Mouse (Mus musculus): ENCODE data around the gene Alg9. TPM values are rescaled to one million over a fixed set of nuclear protein-coding genes. Genes with fewer than 3 reads are reported as not detected.
"Not testable (repeated sequence)": the region's sequence is repeated elsewhere in the genome, so short reads cannot be mapped to it uniquely, and the experiment has no call there.

The Alg9 gene
- total RNA-seq, 2 experiments from 2014 or later: 29.0 to 31.1 TPM

GRCm38 (mm10) chr9:50809146-50809545, 34.3 kb downstream of the Alg9 start:
- TF ChIP-seq CTCF (conservative IDR thresholded peaks at IDR 0.05): no peak
- Histone ChIP-seq H3K4me3 (no peak overlapping the region), H3K27ac (no peak overlapping the region)
- DNase-seq (ENCODE audit: low spot score in 2 of 2): no peak

- no peak overlapping the region for H3K27ac ChIP-seq
- TF ChIP-seq CTCF (conservative IDR thresholded peaks at IDR 0.05): no peak
- no peak overlapping the region for H3K4me3 ChIP-seq
- DNase-seq (ENCODE audit: low spot score in 2 of 2): no peak
Observed at GRCm38 (mm10) chr9:50811187-50811586, 36.4 kb downstream of the Alg9 start.

- TF ChIP-seq CTCF (conservative IDR thresholded peaks at IDR 0.05): no peak
Observed at GRCm38 (mm10) chr9:50811746-50812145, 36.9 kb downstream of the Alg9 start.

GRCm38 (mm10) chr9:50813796-50814195, 39.0 kb downstream of the Alg9 start:
- no peak overlapping the region for H3K27ac ChIP-seq
- DNase-seq (ENCODE audit: low spot score in 2 of 2): no peak
- TF ChIP-seq CTCF (conservative IDR thresholded peaks at IDR 0.05): no peak
- no peak overlapping the region for H3K4me3 ChIP-seq

More at GRCm38 (mm10) chr9:50811746-50812145, 36.9 kb downstream of the Alg9 start:
- H3K27ac ChIP-seq: no peak overlapping the region
- H3K4me3 ChIP-seq: no peak overlapping the region
- no peak for DNase-seq (ENCODE audit: low spot score in 2 of 2)

GRCm38 (mm10) chr9:50815666-50816065, 40.8 kb downstream of the Alg9 start:
- DNase-seq (ENCODE audit: low spot score in 2 of 2): no peak
- no peak overlapping the region for H3K27ac ChIP-seq
- H3K4me3 ChIP-seq: no peak overlapping the region
- TF ChIP-seq CTCF (conservative IDR thresholded peaks at IDR 0.05): no peak

GRCm38 (mm10) chr9:50816512-50816911, 41.7 kb downstream of the Alg9 start:
- TF ChIP-seq CTCF (conservative IDR thresholded peaks at IDR 0.05): no peak
- Histone ChIP-seq H3K4me3 (no peak overlapping the region), H3K27ac (no peak overlapping the region)
- no peak for DNase-seq (ENCODE audit: low spot score in 2 of 2)

GRCm38 (mm10) chr9:50818050-50818449, 43.2 kb downstream of the Alg9 start:
- no peak overlapping the region for H3K27ac ChIP-seq
- H3K4me3 ChIP-seq: no peak overlapping the region
- TF ChIP-seq CTCF (conservative IDR thresholded peaks at IDR 0.05): no peak
- no peak for DNase-seq (ENCODE audit: low spot score in 2 of 2)

- Histone ChIP-seq H3K27ac (peak overlapping the region; percentile 69; the same call in 1 of the 2 replicates), H3K4me3 (no peak overlapping the region)
- TF ChIP-seq CTCF (conservative IDR thresholded peaks at IDR 0.05): no peak
- DNase-seq (ENCODE audit: low spot score in 2 of 2): peak in 1 of 2 experiments; percentile 31
Observed at GRCm38 (mm10) chr9:50819716-50820115, 44.9 kb downstream of the Alg9 start.

- TF ChIP-seq CTCF (conservative IDR thresholded peaks at IDR 0.05): no peak
- H3K27ac ChIP-seq: no peak overlapping the region
- no peak for DNase-seq (ENCODE audit: low spot score in 2 of 2)
- H3K4me3 ChIP-seq: no peak overlapping the region
Observed at GRCm38 (mm10) chr9:50821651-50822050, 46.8 kb downstream of the Alg9 start.

GRCm38 (mm10) chr9:50822216-50822615, 47.4 kb downstream of the Alg9 start:
- Histone ChIP-seq H3K27ac (no peak overlapping the region), H3K4me3 (no peak overlapping the region)
- TF ChIP-seq CTCF (conservative IDR thresholded peaks at IDR 0.05): no peak
- no peak for DNase-seq (ENCODE audit: low spot score in 2 of 2)

- no peak for DNase-seq (ENCODE audit: low spot score in 2 of 2)
- H3K27ac ChIP-seq: no peak overlapping the region
- no peak for TF ChIP-seq CTCF (conservative IDR thresholded peaks at IDR 0.05)
Observed at GRCm38 (mm10) chr9:50823779-50824453, 49.1 kb downstream of the Alg9 start.

GRCm38 (mm10) chr9:50831514-50831913, 56.7 kb downstream of the Alg9 start:
- Histone ChIP-seq H3K4me3 (no peak overlapping the region), H3K27ac (no peak overlapping the region)
- TF ChIP-seq CTCF (conservative IDR thresholded peaks at IDR 0.05): no peak
- DNase-seq (ENCODE audit: low spot score in 2 of 2): no peak

More at GRCm38 (mm10) chr9:50823779-50824453, 49.1 kb downstream of the Alg9 start:
- no peak overlapping the region for H3K4me3 ChIP-seq

GRCm38 (mm10) chr9:50832162-50832561, 57.3 kb downstream of the Alg9 start:
- Histone ChIP-seq H3K4me3 (no peak overlapping the region), H3K27ac (no peak overlapping the region; the same call in 1 of the 2 replicates)
- peak; percentile 29 to 39 for DNase-seq (ENCODE audit: low spot score in 2 of 2)
- TF ChIP-seq CTCF (conservative IDR thresholded peaks at IDR 0.05): no peak

- not testable (repeated sequence) for H3K27ac ChIP-seq; H3K4me3 ChIP-seq; DNase-seq (ENCODE audit: low spot score in 2 of 2)
Observed at GRCm38 (mm10) chr9:50832582-50832981, 57.8 kb downstream of the Alg9 start.
